Mouse (Mus musculus) heart, postnatal 0 days (tissue): ENCODE measurements around the gene Sept1.

Source experiments
- CTCF ChIP-seq: IDR thresholded peaks from 2 replicates; pipeline ENCODE4 v1.5.1; 2016; ENCODE audit warnings: antibody characterized with exemption, control low read depth, low read depth
- EP300 ChIP-seq: IDR thresholded peaks from 2 replicates; pipeline ENCODE4 v1.6.1; 2016; ENCODE audit warnings: antibody characterized with exemption, low read depth

DNA sequence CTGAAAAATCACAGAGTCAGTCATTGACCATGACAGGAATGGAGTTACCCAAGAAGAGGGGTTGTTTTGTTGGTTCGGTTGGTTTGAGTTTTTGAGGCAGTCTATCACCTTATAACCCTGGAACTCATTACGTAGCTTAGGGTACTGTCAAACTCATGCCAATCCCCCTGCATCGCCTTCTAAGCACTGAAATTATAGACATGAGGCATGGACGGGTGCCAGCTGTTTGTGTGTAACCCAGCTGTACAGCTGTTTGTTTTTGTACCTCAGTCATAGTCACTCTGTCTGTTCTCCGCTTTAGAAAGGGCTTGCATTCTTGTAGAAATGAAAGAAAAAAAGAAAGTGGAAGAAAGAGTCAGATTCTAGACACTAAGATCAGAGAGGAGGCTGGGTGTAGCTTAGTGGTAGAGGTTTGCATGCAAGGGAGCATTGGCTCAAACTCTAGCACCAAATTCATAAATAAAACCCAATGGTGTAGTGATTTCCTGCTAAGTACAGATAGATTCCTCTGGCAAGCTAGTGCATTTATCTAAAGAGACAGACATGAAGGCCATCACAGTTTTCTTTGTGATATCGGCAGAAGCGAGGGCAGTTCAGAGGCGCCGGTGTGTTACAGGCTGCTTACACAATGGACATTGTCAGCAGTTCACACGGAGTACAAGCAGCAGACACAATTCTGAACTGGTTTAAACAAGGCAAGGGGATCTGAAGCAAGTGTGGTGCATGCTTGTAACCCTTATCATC, 29.5 kb upstream of the Sept1 start:
- TF ChIP-seq CTCF (no peak), EP300 (no peak)
